Mouse (Mus musculus) limb, embryonic 14.5 days (tissue): Measurements from ENCODE around the gene Pde5a. TPM values are rescaled to one million over a fixed set of nuclear protein-coding genes. Genes with fewer than 3 reads are reported as not detected.

Experiments used
- ATAC-seq: fragments of 200-750 bp; cut with Nextera tagmentation; 2 replicates; pipeline ENCODE4 v1.8.0; 2017; ENCODE audit warnings: low read depth, moderate number of reproducible peaks, moderate TSS enrichment; ENCODE audit not compliant: low FRiP score
- DNase-seq: peaks from one replicate; pipeline ENCODE4 v3.0.0-alpha.2; 2015; ENCODE audit warnings: low spot score
- H3K27ac ChIP-seq: fragments of 300-500 bp; sonication (generic); replicated peaks from 2 replicates; pipeline ENCODE4 v1.5.1; 2014; ENCODE audit warnings: low read depth, mild to moderate bottlenecking, low read length, moderate library complexity, mixed read lengths
- H3K27me3 ChIP-seq: fragments of 300-500 bp; sonication (generic); 2 replicates; pipeline ENCODE4 v1.6.1; 2014; ENCODE audit warnings: low read length, mixed read lengths; ENCODE audit not compliant: control insufficient read depth, insufficient read depth
- H3K36me3 ChIP-seq: fragments of 300-500 bp; sonication (generic); 2 replicates; pipeline ENCODE4 v1.6.1; 2014; ENCODE audit warnings: mild to moderate bottlenecking, low read length, moderate library complexity, mixed read lengths; ENCODE audit not compliant: control insufficient read depth, insufficient read depth
- H3K4me1 ChIP-seq: fragments of 300-500 bp; sonication (generic); 2 replicates; pipeline ENCODE4 v1.6.1; 2014; ENCODE audit warnings: antibody characterized with exemption, low read length, mixed read lengths; ENCODE audit not compliant: control insufficient read depth, insufficient read depth
- H3K4me2 ChIP-seq: fragments of 300-500 bp; sonication (generic); replicated peaks from 2 replicates; pipeline ENCODE4 v1.6.1; 2014; ENCODE audit warnings: low read depth, mild to moderate bottlenecking, low read length, moderate library complexity; ENCODE audit not compliant: severe bottlenecking
- H3K4me3 ChIP-seq: fragments of 300-500 bp; sonication (generic); replicated peaks from 2 replicates; pipeline ENCODE4 v1.5.1; 2014; ENCODE audit warnings: low read length
- H3K9ac ChIP-seq: fragments of 300-500 bp; sonication (generic); 2 replicates; pipeline ENCODE4 v1.6.1; 2014; ENCODE audit warnings: mild to moderate bottlenecking, low read depth, low read length, moderate library complexity; ENCODE audit not compliant: severe bottlenecking
- H3K9me3 ChIP-seq: fragments of 300-500 bp; sonication (generic); 2 replicates; pipeline ENCODE4 v1.6.1; 2016; ENCODE audit warnings: low read length; ENCODE audit not compliant: control insufficient read depth
- POLR2A ChIP-seq: fragments of 200-500 bp; IDR thresholded peaks from 2 replicates; pipeline ENCODE4 v1.8.0; 2012; ENCODE audit warnings: inconsistent platforms, mild to moderate bottlenecking, moderate library complexity, borderline replicate concordance; ENCODE audit not compliant: insufficient read depth, insufficient read length; ENCODE audit errors: extremely low read depth
- WGBS: fragments of 180-500 bp; shearing (Covaris S2); extraction: QIAGEN DNeasy Blood & Tissue Kit; methylation state at CpG from one replicate; pipeline ENCODE4 v1.1.7; 2014; 5-methylcytosine and 5-hydroxymethylcytosine counted together
- polyA plus RNA-seq, 2 experiments: library from polyadenylated mRNA; depleted of rRNA in 1 of 2; stranded (reverse) in 1 of 2; unstranded in 1 of 2; fragments of >200 nt; fragmentation: Nextera tagmentation in 1 of 2; extraction: Ambion mirVana in 1 of 2; gene quantifications; 2 replicates each; pipeline versions ENCODE4 v1.2.1 to v1.2.3; 2012 to 2014

Pde5a gene
- polyA plus RNA-seq, 2 experiments = 4.9 to 6.2 TPM

DNA sequence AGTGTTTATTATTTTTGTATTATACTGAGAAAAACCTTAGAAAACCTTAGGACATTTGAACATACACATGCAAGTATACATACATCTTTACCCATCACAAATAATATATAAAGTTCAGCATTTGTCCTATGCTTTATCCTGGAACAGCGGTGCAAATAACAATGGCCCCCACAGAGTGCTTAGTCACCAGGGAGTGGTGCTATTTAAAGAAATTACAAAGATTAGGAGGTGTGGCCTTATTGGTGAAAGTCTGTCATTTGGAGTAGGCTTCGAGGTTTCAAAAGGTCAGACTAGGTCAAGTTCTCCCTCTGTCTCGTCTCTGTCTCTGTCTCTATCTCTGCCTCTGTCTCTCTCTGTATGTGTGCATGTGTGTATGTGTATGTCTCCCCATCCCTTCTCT is 32.9 kb upstream of the Pde5a start:
- no peak overlapping the region for H3K4me2 ChIP-seq
- 76% methylated on average over 3 of the region's 3 CpGs for WGBS
- DNase-seq (no peak), ATAC-seq (no peak)
- no peaks in the 10 kb centered on the region for H3K9me3 ChIP-seq
- no peaks in the 10 kb centered on the region for H3K4me1 ChIP-seq
- TF ChIP-seq POLR2A = no peak
- no peak overlapping the region for H3K4me3 ChIP-seq
- no peak overlapping the region for H3K9ac ChIP-seq
- H3K36me3 ChIP-seq = no peaks in the 10 kb centered on the region
- H3K27me3 ChIP-seq = no peaks in the 10 kb centered on the region
- H3K27ac ChIP-seq = no peak overlapping the region

DNA sequence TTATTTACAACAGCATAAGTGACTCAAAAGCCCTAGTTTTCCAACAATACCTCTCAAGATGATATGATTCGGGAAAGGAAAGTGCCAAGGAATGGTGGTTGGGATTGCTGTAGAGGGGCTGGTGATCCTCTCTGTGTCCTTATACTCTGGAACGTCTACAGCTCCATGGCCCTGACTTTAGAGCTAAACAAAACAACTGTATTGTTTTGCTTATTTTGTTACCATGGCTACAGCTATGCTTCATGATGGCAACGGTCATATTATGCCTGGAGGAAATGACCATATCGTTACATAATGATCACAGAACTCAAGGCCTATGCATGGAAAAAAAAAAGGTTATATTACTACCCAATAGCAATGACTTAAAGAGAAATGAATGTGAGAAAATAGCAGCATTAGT is 32.1 kb upstream of the Pde5a start:
- H3K4me3 ChIP-seq = no peak overlapping the region
- H3K27ac ChIP-seq = no peak overlapping the region
- H3K9me3 ChIP-seq = no peaks in the 10 kb centered on the region
- WGBS = 81% methylated on average over 4 of the region's 4 CpGs
- H3K9ac ChIP-seq = no peak overlapping the region
- H3K36me3 ChIP-seq = no peaks in the 10 kb centered on the region
- no peaks in the 10 kb centered on the region for H3K27me3 ChIP-seq
- H3K4me1 ChIP-seq = no peaks in the 10 kb centered on the region
- no peak for TF ChIP-seq POLR2A
- DNase-seq (no peak), ATAC-seq (no peak)
- H3K4me2 ChIP-seq = no peak overlapping the region

- Histone ChIP-seq H3K4me1 (no peaks in the 10 kb centered on the region), H3K27me3 (no peaks in the 10 kb centered on the region), H3K4me3 (no peak overlapping the region), H3K36me3 (no peaks in the 10 kb centered on the region), H3K9ac (no peak overlapping the region), H3K9me3 (0 out of 2 replicates have a peak, but pooled peaks cover 3% of the 10 kb centered on the region), H3K27ac (no peak overlapping the region), H3K4me2 (no peak overlapping the region)
- 64% methylated on average over 6 of the region's 6 CpGs for WGBS
- TF ChIP-seq POLR2A = no peak
- ATAC-seq (no peak), DNase-seq (no peak)
Observed at GRCm38 (mm10) chr3:122704209-122704608, 24.5 kb upstream of the Pde5a start.

- no peaks in the 10 kb centered on the region for H3K4me1 ChIP-seq
- H3K4me2 ChIP-seq = no peak overlapping the region
- H3K36me3 ChIP-seq = no peaks in the 10 kb centered on the region
- no peak overlapping the region for H3K27ac ChIP-seq
- H3K4me3 ChIP-seq = no peak overlapping the region
- DNase-seq (no peak), ATAC-seq (no peak)
- H3K9me3 ChIP-seq = 0 out of 2 replicates have a peak, but pooled peaks cover 3% of the 10 kb centered on the region
- 89% methylated on average over 7 of the region's 7 CpGs for WGBS
- no peak for TF ChIP-seq POLR2A
- H3K9ac ChIP-seq = no peak overlapping the region
- H3K27me3 ChIP-seq = no peaks in the 10 kb centered on the region
Observed at GRCm38 (mm10) chr3:122705246-122705645, 23.5 kb upstream of the Pde5a start.

GRCm38 (mm10) chr3:122708485-122708884 is 20.3 kb upstream of the Pde5a start:
- ATAC-seq (no peak), DNase-seq (no peak)
- no peak overlapping the region for H3K27ac ChIP-seq
- no peaks in the 10 kb centered on the region for H3K36me3 ChIP-seq
- no peak overlapping the region for H3K4me2 ChIP-seq
- no peak for TF ChIP-seq POLR2A
- no peaks in the 10 kb centered on the region for H3K4me1 ChIP-seq
- H3K27me3 ChIP-seq = no peaks in the 10 kb centered on the region
- WGBS = 83% methylated on average over 6 of the region's 6 CpGs
- H3K9me3 ChIP-seq = 0 out of 2 replicates have a peak, but pooled peaks cover 3% of the 10 kb centered on the region
- no peak overlapping the region for H3K4me3 ChIP-seq
- H3K9ac ChIP-seq = no peak overlapping the region

- ATAC-seq = no peak
- no peak overlapping the region for H3K4me2 ChIP-seq
Observed at GRCm38 (mm10) chr3:122710141-122710540, 18.6 kb upstream of the Pde5a start.

More at GRCm38 (mm10) chr3:122710141-122710540, 18.6 kb upstream of the Pde5a start:
- DNase-seq = no peak
- TF ChIP-seq POLR2A = no peak
- Histone ChIP-seq H3K4me3 (no peak overlapping the region), H3K9ac (no peak overlapping the region), H3K4me1 (no peaks in the 10 kb centered on the region), H3K36me3 (no peaks in the 10 kb centered on the region), H3K9me3 (0 out of 2 replicates have a peak, but pooled peaks cover 3% of the 10 kb centered on the region), H3K27ac (no peak overlapping the region), H3K27me3 (no peaks in the 10 kb centered on the region)
- WGBS = 85% methylated on average over 3 of the region's 3 CpGs
